Mouse (Mus musculus): ENCODE results near the gene Ivd.

Gene Ivd

DNA sequence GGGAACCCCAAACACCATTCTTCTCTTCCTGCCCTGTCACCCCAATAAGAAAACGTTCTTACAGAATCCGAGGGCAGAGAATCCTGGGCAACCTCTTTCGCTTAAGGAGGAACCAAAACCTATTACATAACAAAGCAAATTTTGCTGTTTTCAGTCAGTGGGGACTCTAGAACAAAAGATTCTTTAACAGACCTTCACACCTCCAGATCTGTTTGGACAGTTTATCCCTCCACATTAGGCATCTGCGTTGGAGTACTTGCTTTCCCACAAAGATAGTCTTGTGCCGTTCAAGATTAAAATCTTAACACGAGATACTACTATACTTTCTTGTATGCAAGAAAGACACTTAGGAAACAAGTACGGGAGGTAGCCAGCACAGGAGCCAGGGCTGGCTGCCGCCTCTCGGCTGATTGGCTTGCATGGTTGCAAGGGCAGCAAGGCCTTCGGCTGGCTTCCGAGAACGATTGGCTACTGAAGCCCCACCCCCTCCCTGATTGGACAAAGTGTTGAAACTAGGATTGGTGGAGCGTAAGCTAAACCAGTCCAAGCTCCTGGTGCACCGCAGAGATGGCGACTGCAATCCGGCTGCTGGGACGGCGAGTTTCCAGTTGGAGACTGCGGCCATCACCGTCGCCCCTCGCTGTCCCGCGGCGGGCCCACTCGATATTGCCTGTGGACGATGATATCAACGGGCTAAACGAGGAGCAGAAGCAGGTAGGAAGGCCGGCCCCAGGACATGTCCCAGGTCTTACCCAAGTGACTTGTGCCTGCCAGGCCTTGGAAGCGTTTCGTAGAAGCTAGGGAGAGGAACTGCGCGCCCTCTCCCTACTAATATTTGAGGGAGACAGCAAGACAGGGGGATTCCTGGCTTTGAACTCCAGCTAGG, at the start of gene Ivd:
TSS of gene Ivd (plus strand) at position 501 of the 886 bp plus-strand sequence.
- peak; percentile 84 to 90 for DNase-seq

DNA sequence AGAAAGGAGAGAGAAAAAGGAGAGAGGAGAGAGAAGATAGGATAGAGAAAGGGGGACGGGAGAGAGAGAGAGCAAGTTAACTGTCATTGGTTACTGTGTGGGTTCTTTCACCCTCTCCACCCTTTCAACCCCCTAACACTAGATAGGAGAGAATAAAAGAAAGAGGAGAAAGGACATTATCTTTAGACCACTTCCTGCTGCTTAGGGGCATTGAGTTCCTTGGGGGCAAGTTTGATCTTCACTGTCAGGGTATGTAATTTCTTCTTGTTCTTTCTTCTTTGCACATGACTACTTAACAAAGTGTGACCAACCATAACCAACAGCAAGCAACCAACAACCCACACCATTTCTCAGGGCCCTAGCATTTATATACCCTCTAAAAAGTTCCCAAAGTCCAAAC, 49.0 kb upstream of the Ivd start:
- DNase-seq: no peak

DNA sequence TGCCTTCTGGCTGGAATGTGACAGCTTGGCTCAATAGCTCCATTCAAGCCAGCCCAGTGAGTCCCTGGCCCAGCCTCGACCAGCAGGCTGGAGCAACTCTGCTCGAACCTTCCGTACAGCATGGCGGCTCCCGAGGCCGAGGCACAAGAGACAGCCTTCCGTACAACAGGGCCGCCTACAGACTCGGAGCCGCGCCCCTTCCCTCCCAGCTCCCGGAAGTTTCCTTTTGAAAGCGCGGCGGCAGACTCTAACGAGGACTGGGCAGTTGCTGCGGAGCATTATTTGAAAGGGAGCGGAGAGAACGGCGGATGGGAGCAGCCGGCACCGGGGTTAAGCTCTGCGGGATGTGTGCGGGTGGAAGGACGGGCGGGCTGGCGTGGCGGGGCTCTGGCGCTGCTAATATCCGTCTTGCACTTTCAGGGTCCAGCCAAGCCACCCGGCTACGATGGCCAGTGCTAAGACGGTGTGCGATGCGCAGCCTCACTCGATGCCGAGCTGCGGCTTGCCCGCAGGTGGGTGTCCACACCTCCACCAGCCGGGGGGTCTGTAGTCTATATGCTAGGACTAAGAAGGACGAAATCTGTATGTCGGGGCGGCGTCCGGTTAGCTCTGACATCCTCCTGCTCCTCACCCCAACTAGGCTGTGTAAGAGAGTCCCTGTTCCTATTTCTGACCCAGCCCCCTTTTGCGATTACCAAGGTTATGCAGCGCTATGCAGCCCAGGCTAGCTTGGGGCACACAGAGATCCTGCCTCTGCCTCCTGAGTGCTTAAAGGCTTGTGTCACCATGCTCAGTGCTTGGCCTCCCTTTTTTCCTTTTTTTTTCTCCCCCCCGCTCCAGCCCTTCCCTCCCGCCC, 47.5 kb upstream of the Ivd start, which contains the start of gene Knstrn:
TSS of gene Knstrn (plus strand) at position 23 of the 856 bp plus-strand sequence.
- DNase-seq: peak; percentile 92 to 93

DNA sequence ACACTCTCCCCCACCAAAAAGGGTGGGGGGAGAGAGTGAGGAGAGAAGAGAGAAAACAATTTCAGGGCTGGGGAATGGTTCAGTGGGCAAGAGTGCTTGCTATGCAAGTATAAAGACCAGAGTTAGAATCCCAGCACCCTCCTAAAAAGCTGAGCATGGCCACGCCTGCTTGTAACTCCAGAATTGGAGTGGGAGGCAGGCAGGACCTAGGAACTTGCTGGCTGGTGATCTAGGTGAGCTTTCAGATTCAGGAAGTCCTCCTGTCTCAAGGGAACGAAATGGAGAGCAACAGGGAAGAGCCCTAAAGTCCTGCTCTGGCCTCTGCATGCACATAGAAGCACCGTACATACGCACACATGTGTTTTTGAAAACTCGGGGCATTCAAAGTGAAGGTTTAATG, 39.0 kb upstream of the Ivd start:
- no peak for DNase-seq

DNA sequence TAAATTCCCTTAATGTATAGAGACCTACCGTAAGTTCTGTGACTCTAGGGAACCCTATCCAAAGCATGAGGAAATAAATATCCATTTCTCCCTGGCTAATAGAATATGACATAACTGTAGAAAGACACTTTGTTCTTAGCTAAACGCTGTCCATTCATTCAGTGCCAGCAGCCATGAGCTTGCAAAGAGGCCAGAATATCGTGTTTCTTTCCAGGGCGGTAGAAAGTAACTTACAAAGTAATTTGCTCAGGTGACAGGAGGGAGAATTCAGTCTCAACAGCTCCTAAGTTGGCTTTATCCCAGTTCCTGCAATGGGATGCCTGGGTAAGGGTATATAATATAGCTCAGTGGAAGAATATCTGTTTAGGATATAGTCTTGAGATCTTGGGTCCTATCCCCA, 37.4 kb upstream of the Ivd start:
- no peak for DNase-seq

DNA sequence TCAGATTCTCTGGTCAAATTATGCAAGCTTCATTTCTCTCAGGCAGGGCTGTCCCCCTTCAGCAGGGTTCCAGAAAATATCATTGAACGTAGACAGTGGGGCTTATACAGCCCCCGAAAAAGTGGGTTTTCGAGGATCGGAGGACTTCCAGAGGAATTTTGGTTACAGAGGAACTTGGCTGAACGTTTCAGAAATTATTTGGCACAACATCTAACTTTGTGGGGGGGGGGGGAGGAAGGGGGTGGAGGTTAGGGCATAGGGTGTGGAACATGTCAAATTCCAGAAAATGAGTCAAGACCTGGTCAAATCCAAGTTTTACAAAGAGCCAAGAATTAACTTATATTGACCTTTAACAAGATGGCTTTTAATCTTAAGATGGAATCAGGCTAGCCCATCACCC, 32.7 kb upstream of the Ivd start:
- no peak for DNase-seq

DNA sequence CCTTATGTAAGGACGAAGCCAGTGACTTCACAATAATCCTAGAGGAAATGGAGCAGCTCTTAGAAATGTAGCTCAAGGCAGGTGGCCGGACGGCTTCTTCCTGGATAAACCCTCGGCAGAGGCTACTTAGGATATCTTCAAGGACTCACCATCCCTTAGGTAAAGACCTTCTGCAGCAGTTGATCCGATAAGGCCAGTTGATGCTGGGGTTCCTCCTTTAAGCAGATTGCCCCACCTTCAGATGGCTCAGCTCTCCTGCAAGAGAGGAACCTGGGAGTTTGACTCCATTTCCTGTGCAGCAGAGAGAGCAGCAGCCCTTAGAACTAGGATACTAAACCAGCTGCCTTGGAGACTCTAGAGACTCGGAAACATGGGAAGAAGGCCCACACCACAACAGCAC, 27.7 kb upstream of the Ivd start:
- DNase-seq: no peak

DNA sequence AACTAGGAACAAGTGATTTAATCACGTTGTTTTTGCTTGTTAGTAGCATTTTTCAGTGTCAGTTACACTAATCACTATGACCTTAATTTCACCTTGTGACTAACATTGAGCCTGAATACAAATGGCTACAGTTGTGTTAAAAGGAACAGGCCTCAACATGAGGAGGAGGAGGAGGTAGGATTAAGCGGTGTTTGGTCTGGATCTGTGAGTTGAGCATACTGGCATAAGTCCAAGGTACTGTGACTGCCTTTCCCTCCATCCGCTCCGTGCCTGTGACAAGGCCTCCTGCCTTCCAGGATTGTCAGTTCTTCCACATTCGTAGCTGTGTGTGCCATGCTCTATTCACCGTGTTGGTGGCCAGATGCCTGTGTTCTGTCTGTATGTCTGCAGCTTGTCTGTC, 26.6 kb upstream of the Ivd start:
- no peak for DNase-seq

DNA sequence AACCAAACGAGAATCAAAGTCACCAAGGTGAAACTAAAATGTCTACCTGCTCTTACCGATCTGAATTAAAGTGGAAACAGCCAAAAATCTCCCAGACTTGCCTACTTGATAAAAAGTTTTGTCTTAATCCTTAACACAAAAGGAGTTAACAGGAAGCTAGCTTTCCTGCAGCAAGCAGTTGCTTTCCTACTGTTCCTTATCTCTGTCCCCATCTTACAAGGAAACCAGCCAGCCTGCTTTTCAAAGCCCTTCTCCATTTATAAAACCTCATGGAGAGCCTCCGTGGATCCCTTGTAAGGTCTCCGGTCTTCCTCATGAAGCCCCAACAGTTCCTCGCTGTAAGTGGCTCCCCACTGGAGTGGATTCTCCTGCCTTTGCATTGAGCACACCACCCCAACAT, 23.4 kb upstream of the Ivd start:
- DNase-seq: no peak

DNA sequence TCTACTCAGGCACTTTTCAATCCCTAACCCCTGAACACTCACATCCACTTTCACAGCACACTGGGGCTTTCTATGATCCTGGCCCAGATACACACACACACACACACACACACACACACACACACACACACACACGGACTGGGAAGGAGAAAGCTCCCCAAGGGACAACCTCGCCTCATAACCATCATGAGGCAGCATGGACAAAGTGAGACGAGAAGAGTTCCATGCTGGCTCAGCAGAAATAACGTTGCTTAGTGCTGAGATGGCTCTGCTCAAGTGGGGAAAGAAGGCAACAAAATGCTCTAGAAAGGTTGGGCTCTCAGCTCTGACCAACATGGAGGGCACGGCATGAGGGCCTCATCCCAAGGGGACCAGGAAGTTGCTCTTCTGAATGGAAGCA, 20.6 kb upstream of the Ivd start:
- no peak for DNase-seq

DNA sequence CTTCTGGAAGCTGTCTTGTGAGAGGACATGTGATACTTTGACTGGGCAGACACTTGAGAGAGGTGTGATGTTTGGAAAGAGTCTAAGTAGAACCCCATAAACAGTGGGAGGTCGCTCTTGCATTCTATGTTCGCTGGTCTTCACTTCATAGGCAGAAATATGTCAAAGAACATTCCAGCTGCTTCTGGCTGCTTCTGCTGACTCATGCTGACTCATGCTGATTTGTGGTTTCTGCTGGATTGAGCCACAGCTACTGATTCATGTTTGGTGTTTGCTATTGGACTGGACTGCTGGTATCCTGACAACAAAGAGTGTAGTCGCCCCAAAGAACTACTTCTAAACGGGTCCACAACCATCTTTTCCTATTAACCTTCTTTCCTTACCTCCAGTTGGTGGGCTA, 20.0 kb upstream of the Ivd start:
- no peak for DNase-seq

DNA sequence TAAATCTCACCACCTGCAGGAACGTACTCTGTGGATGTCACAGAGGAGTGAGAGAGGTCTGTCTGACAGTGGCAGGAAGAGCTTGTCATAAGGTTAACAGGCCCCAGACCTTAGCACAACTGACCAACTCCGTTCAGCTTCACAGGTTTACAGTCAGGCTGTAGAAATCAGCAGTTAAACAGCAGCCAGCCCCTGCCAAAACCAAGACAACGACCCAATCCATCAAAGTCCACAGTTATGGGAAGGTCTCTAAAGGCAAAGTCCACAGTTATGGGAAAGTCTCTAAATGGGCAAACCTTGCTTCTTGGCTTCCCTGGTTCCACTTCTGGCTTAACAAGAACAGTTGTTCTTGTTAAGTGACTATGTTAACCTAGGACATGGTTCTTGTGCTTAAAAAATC, 17.3 kb upstream of the Ivd start:
- no peak for DNase-seq

DNA sequence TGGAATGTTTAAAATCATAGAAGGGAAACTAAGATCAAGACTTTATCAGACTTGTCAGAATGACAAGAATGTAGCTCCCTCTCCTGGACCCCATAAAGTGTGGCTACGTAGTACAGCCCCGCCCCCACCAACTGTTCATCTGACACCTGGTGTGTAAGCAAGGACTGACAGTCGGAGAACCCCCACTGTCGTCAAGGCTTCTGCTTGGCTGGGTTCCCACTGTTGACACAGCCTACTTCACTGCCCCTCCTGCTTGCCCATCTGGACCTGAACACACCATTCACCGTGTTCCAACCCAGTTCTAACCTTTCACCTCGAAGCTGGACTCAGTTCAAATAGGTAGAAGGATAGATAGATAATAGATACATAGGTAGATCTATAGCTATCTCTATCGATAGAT, 15.5 kb upstream of the Ivd start:
- DNase-seq: peak; percentile 23 to 43

DNA sequence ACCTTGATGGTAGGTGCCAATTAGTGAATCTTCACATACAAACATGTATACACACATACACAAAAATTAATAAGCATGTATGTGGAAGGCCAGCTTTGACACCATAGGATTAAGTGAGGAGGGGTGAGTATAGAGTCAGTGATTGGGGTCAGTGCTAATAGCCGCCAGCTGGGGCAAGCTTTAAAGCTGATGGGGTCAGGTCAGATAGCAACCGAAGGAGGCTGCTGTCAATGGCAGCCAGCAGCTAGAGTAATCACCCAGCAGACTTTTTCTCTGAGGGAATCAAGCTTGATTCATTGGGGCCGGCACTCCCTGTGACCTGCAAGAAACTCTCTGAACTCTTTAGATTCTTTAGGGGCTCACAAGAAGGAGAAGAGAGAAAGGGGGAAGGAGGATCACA, 10.0 kb upstream of the Ivd start:
- no peak for DNase-seq

DNA sequence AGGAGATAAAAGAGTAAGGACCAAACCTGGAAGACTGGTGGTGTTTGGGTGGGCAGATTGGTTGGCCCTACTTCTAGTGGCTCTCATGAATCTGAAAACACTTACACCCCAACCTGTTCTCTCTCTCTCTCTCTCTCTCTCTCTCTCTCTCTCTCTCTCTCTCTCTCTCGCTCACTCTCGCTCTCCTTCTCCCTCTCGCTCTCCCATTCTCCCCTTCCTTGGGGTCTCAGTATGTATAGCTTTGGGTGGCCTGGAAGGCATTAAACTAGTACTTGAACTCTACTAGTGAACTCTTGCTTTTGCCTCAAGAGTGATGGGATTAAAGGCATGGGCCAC, 554 bp downstream of the Ivd start:
- DNase-seq: no peak

DNA sequence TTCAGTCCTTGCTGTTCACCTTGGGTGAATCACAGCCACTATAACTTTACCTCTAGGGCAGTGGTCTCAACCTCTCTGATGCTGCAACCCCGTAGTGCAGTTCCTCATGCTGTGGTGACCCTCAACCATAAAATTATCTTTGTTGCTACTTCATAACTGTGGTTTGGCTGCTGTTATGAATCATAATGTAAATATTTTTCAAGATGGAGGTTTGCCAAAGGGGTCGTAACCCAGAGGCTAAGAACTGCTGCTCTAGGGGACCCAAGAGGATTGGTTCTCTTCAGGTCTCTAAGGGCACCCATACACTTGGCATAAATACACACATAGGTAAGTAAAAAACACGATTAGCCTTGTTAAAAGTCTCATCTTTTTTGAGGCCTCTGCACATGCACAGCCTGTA, 8.8 kb downstream of the Ivd start:
- no peak for DNase-seq

DNA sequence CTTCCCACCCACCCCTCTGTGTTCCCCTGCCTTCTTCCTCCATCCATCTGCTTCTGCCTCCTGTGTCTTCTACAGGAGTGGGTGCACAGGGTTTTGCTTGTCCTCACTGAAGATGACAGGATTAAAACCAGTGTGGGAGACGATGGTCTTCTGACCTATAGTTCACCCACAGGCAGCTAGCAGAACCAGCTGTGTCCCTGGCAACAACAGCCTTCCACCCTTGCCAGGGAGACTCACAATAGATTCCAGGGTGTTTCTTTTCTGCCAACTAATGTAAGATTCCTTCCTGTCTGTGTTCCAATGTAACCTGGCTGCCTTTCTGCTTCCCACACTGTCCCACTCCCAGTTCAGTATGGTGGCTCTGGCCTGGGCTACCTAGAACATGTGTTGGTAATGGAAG, 9.3 kb downstream of the Ivd start:
- DNase-seq: no peak

DNA sequence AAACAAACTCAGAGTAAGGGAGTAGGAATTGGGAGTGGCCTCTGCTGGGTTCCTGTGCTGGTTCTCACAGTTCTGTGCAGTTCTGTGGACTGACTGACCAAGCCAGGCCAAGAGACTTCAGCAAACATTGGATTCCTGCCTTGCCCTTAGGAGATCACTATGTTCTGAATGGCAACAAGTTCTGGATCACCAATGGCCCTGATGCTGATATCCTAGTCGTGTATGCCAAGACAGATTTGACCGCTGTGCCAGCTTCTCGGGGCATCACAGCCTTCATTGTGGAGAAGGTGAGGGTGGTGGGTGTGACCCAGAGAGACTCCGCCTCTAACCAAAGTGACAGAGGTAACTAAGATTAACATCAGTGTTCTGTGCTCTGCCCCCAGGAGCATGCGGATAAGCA, 11.3 kb downstream of the Ivd start:
- DNase-seq: no peak

DNA sequence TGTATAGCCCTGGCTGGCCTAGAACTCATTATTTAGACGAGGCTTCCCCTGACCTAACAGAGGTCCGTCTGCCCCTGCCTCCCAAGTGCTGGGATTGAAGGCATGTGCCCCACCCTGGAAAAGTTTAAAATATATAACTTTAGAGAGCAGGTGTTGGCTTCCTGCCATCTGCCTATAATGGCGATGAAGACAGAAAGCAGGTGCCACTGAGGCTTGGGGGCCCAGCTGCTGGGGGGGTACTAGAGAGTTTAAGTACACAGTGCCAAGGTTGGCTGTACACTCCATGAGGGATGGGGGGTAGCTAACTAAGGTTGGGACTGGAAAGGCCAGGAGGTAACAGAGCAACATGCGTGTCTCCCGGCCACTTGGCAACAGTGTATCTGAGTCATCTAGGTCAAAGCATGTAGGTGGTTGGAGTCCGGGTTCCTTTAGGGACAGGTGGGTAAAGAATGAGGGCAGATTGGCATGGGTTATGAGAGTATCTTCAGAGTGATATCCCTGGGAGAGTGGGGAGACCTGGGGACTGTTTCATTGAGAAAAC, 12.2 kb downstream of the Ivd start:
- DNase-seq: no peak

DNA sequence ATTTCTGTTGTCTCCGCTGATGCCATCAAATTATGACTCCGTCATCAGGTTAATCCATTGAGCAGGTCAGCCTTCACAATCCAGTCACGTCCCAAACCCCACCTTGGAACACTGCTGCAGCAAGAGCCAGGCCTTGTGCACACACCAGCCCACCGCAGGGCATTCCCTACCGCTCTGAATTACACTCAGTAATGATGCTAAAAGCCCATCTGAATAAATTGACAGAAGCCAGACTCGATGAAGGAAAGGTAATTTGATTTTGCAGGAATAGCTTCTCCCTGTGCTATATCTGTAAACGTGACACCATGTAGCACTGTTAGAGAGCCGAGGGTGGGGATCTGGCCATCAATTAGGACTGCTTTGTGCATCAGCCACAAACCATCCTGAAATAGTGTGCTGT, 13.6 kb downstream of the Ivd start:
- no peak for DNase-seq

DNA sequence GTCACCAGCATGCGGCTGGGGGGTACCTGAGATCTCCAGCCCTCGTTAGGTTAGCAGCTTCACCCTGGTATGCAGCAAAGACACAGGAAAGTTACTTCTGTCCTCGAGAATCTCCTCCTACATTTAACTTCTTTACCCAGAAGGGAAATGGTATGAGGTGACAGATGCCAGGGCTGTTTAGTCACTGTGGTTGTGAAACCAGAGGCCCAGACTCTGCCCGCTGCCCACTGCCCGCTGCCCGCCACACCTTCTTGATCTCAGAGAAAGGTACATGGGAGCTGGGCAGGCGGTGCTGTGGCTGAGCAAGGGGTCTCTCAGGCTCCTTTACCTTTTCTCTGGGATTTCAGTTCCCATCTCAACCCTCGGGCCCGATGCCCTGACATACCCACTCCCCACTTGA, 14.7 kb downstream of the Ivd start:
- no peak for DNase-seq

DNA sequence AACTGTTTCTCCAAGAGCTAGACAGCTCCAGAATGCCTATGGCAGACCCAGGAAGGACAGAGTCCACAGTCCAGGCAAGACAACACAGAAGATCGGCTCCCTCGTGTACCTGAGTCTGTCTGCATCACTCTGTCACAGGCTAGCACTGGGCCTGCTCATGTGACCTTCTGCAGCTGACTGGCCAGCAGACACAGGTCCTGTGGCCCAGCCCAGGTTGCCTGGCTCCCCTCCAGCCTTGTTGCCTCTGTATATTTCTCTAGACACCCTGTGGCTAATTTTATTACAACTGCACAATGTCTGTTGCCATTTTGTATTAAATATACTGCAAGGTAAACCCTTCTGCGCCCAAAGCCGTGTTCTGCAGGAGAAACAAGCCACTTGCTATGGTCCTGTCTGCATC, 19.3 kb downstream of the Ivd start:
- no peak for DNase-seq

DNA sequence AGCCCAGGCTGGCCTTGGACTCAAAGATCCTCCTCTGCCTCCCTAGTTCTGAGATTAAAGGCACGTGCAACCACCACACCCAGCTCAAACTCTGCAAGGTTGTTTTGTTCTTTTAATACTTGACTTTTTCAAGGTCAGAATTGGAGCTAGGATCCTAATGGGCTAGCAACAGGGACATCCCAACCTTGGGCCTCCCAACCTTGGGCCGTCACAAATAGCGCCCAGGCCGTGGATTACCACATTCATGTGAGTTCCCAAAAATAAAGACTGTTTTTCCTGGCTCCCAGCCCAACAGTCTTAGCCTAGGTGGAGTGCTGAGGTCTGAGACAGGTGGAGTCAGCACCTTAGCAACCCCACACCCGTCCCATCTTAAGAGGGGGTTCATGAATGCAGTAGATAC, 20.2 kb downstream of the Ivd start:
- DNase-seq: no peak

All from B cell, adult 2 months (primary cell).